Mouse (Mus musculus) ES-Bruce4 (cell line): Measurements from ENCODE around the gene Ldlrad3. TPM values are rescaled to one million over a fixed set of nuclear protein-coding genes. Genes with fewer than 3 reads are reported as not detected.
A peak's percentile ranks its signal among the peaks of the same experiment; 100 is the strongest.

Source experiments
- H3K27ac ChIP-seq: 2 replicates; pipeline ENCODE4 v1.5.1; 2012; ENCODE audit warnings: low read length, inconsistent platforms; ENCODE audit not compliant: insufficient read depth
- H3K27me3 ChIP-seq: 2 replicates; pipeline ENCODE4 v1.6.1; 2012; ENCODE audit warnings: mild to moderate bottlenecking, low read length, inconsistent platforms; ENCODE audit not compliant: control insufficient read depth, poor library complexity, insufficient read depth, severe bottlenecking
- H3K36me3 ChIP-seq: 2 replicates; pipeline ENCODE4 v1.6.1; 2012; ENCODE audit warnings: inconsistent platforms, mild to moderate bottlenecking, low read length, moderate library complexity; ENCODE audit not compliant: control insufficient read depth, poor library complexity, insufficient read depth, severe bottlenecking
- H3K4me1 ChIP-seq: one replicate; pipeline ENCODE4 v1.8.1; 2011; ENCODE audit warnings: low read length; ENCODE audit not compliant: control insufficient read depth, insufficient read depth
- H3K4me3 ChIP-seq: 2 replicates; pipeline ENCODE4 v1.5.1; 2011; ENCODE audit warnings: low read depth, mild to moderate bottlenecking, low read length
- H3K9ac ChIP-seq: 2 replicates; pipeline ENCODE4 v1.6.1; 2012; ENCODE audit warnings: low read depth, mild to moderate bottlenecking, inconsistent platforms; ENCODE audit not compliant: poor library complexity, severe bottlenecking
- H3K9me3 ChIP-seq: replicated peaks from 2 replicates; pipeline ENCODE4 v1.6.1; 2012; ENCODE audit warnings: mild to moderate bottlenecking, low read length, inconsistent platforms; ENCODE audit not compliant: control insufficient read depth, poor library complexity, insufficient read depth, severe bottlenecking
- CTCF ChIP-seq: IDR thresholded peaks from one replicate; pipeline ENCODE4 v1.8.1; 2011; ENCODE audit warnings: low read depth, low read length
- EP300 ChIP-seq: IDR thresholded peaks from 2 replicates; pipeline ENCODE4 v1.6.1; 2011; ENCODE audit warnings: low read depth, low read length; ENCODE audit not compliant: insufficient read depth
- POLR2A ChIP-seq: IDR thresholded peaks from one replicate; pipeline ENCODE4 v1.8.1; 2011; ENCODE audit warnings: low read length; ENCODE audit not compliant: insufficient read depth
- polyA plus RNA-seq: library from polyadenylated mRNA; stranded (reverse); fragments of >200 nt; gene quantifications from 2 replicates; pipeline ENCODE4 v1.2.4, GENCODE M21; 2011; ENCODE audit warnings: low read depth; ENCODE audit not compliant: missing spikeins, insufficient read depth, insufficient read length

The Ldlrad3 gene
- polyA plus RNA-seq, 1 experiment: 15.7 TPM

DNA sequence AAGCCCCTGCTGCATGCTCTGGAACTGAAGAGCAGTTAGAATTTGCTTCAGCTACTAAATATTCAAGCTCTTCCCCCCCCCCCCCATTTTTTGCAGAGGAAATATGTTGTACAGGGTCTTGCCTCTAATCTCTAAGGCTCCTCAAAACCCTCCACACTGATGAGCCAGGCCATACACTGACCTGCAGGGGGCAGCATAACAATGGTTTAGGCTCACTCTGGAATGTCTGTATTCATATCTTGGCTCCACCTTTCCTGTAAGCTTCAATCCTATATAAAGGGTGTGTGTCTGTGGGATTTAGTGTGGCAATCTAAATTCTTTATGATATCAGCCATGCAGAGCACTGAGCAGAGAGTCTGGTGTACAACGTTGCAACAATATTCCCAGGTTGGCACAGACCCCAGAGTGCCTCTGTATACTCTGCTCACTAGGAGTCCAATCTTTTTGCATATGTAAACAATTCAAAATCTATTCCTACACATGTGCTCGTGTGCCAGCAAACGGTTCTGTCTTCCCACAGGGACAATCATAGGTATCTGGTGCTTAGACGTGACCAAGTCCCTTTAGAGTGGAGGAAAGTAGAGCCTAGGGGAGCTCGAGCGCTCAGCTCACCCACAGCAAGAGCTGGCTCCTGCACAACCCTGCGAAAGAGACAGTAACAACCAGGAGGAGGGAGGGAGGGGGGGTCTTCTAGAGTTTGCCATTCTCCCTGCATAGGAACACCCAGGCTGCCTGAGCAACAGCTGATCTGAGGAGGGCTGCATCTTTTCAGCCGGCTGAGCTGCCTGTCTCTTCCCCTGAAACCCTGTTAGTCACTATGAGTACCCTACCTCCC, 94.5 kb downstream of the Ldlrad3 start:
- Histone ChIP-seq H3K36me3 (no peaks in the 10 kb centered on the region), H3K4me1 (no peaks in the 10 kb centered on the region), H3K27ac (no peak overlapping the region), H3K9me3 (no peaks in the 10 kb centered on the region), H3K4me3 (no peak overlapping the region), H3K27me3 (no peaks in the 10 kb centered on the region), H3K9ac (no peak overlapping the region)
- peak; percentile 52 for TF ChIP-seq CTCF
- TF ChIP-seq EP300: no peak
- TF ChIP-seq POLR2A: no peak

DNA sequence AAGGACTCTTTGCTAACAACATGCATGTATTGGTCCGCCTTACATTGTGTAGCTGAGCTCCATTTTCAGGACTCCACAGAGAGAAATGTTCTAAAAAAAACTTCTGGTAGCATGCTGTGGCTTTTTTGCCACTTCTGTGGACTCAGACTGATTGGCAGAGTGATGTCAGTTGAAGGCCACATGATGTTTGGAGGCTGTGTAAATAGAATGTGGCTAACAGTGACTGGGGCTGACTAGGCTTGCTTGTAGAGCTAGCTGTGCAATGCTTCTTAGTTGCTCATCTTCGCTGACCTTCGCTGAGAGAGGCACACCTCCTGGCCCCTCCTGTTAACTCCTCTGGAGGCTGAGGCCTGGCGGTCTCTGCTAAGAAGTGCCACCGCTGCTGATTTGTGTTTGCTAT, 98.4 kb downstream of the Ldlrad3 start:
- no peak overlapping the region for H3K4me3 ChIP-seq
- H3K36me3 ChIP-seq: no peaks in the 10 kb centered on the region
- H3K9ac ChIP-seq: no peak overlapping the region
- no peaks in the 10 kb centered on the region for H3K4me1 ChIP-seq
- no peak overlapping the region for H3K27ac ChIP-seq
- peaks cover 7% of the 10 kb centered on the region for H3K9me3 ChIP-seq
- TF ChIP-seq EP300 (no peak), POLR2A (no peak), CTCF (no peak)
- H3K27me3 ChIP-seq: no peaks in the 10 kb centered on the region

DNA sequence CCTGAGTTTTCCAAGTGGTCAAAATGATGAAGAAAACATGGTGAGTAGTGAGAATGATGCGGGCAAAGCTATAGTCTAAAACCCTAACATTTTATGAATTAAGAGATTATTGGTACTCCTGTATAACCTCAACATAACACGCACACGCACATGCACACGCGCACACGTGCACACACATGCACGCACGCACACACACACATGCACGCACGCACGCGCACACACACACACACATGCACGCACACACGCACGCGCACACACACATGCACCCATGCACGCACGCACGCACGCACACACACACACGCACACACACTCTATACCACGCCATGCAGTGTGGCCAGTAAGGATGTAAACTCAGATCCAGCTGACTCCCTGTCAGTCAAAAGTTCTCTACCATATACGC, 99.6 kb downstream of the Ldlrad3 start:
- TF ChIP-seq EP300 (no peak), POLR2A (no peak), CTCF (no peak)
- Histone ChIP-seq H3K9ac (no peak overlapping the region), H3K9me3 (peaks cover 10% of the 10 kb centered on the region), H3K4me3 (no peak overlapping the region), H3K36me3 (no peaks in the 10 kb centered on the region), H3K27ac (no peak overlapping the region), H3K27me3 (no peaks in the 10 kb centered on the region), H3K4me1 (no peaks in the 10 kb centered on the region)

DNA sequence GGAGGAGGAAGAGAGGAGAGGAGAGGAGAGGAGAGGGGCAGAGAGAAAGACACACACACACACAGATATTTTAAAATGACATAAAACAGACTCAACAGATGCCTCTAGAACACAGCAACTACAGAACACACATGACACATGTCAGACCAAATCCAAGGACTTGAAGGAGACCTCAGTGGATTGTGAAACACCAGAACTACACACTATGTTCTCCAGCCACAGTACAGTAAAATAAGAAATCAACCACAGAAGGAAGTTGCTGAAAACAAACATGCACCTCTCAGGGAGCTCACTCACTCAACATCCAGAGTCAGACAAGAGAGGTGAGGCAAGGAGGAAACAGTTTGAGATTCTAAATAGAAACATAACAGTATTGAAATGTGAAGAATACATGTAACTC, 103.4 kb downstream of the Ldlrad3 start:
- peaks cover 10% of the 10 kb centered on the region for H3K9me3 ChIP-seq
- H3K36me3 ChIP-seq: no peaks in the 10 kb centered on the region
- H3K4me1 ChIP-seq: no peaks in the 10 kb centered on the region
- H3K27me3 ChIP-seq: no peaks in the 10 kb centered on the region
- H3K4me3 ChIP-seq: no peak overlapping the region
- no peak overlapping the region for H3K9ac ChIP-seq
- no peak overlapping the region for H3K27ac ChIP-seq
- TF ChIP-seq EP300: no peak
- no peak for TF ChIP-seq CTCF
- TF ChIP-seq POLR2A: no peak

DNA sequence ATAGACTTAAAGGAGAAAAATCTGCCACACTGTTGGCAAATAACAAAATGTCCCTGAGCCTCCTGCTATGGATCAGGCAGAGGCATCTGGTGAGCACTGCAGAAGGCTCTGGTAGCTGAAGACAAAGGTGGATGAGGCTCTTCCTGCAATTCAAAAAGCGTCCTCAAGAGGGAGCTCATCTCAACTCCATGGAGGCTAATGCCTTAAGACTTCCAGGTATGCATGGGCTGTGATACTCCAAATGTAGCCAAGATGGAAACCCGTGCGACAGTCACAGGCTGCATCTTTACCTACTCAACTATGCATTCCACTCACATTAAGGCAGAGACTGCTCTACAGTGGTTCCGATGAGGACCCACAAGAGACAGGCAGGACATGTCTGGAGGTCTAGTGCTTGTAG, 108.6 kb downstream of the Ldlrad3 start:
- Histone ChIP-seq H3K36me3 (no peaks in the 10 kb centered on the region), H3K4me3 (no peak overlapping the region), H3K9me3 (peaks cover 3% of the 10 kb centered on the region; the same call in 1 of the 2 replicates), H3K27me3 (no peaks in the 10 kb centered on the region), H3K4me1 (no peaks in the 10 kb centered on the region), H3K9ac (no peak overlapping the region), H3K27ac (no peak overlapping the region)
- TF ChIP-seq EP300: no peak
- TF ChIP-seq CTCF: peak; percentile 47

DNA sequence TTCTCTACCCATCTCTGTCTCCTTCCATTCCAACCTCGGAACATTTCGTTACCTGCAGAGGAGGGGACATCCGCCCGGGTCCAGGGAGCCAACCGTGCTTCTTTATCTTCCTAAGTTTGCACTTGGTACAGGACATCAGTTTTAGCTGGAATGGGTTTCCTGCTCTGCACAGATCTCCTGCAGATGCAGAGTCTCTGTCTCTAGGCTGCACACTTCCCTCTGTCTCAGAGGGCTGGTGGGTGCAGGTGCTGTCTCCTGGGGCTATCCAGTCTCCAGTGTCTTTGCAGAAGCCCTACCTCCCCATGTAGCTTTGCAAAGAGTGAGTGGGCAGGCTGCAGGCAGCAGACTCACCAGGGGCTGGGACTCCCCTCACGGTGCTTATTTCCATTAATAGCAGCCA, 109.9 kb downstream of the Ldlrad3 start:
- TF ChIP-seq EP300: no peak
- no peak for TF ChIP-seq POLR2A
- H3K9me3 ChIP-seq: no peaks in the 10 kb centered on the region
- no peak overlapping the region for H3K9ac ChIP-seq
- H3K4me3 ChIP-seq: no peak overlapping the region
- H3K27me3 ChIP-seq: no peaks in the 10 kb centered on the region
- no peaks in the 10 kb centered on the region for H3K36me3 ChIP-seq
- H3K27ac ChIP-seq: no peak overlapping the region
- H3K4me1 ChIP-seq: no peaks in the 10 kb centered on the region
